Mouse (Mus musculus) forebrain, embryonic 14.5 days (tissue): ENCODE measurements around the gene Tmem132d. TPM values are rescaled to one million over a fixed set of nuclear protein-coding genes. Genes with fewer than 3 reads are reported as not detected.
"Not testable (repeated sequence)": the region's sequence is repeated elsewhere in the genome, so short reads cannot be mapped to it uniquely, and the experiment has no call there.

Source experiments
- ATAC-seq: fragments of 200-750 bp; cut with Nextera tagmentation; 2 replicates; pipeline ENCODE4 v1.8.0; 2017; ENCODE audit warnings: mild to moderate bottlenecking, moderate library complexity
- DNase-seq: peaks from one replicate; pipeline ENCODE4 v3.0.0-alpha.2; 2015; ENCODE audit warnings: low spot score
- H3K27ac ChIP-seq: fragments of 300-500 bp; sonication (generic); 2 replicates; pipeline ENCODE4 v1.5.1; 2014; ENCODE audit warnings: low read depth, mild to moderate bottlenecking, control low read depth, low read length, moderate library complexity
- H3K27me3 ChIP-seq: fragments of 300-500 bp; sonication (generic); replicated peaks from 2 replicates; pipeline ENCODE4 v1.6.1; 2014; ENCODE audit warnings: low read length, control low read depth, mixed read lengths; ENCODE audit not compliant: control insufficient read depth, insufficient read depth
- H3K36me3 ChIP-seq: fragments of 300-500 bp; sonication (generic); 2 replicates; pipeline ENCODE4 v1.6.1; 2014; ENCODE audit warnings: low read length, control low read depth; ENCODE audit not compliant: control insufficient read depth, insufficient read depth
- H3K4me1 ChIP-seq: fragments of 300-500 bp; sonication (generic); 2 replicates; pipeline ENCODE4 v1.6.1; 2014; ENCODE audit warnings: antibody characterized with exemption, low read length, control low read depth; ENCODE audit not compliant: control insufficient read depth, insufficient read depth
- H3K4me2 ChIP-seq: fragments of 300-500 bp; sonication (generic); 2 replicates; pipeline ENCODE4 v1.6.1; 2014; ENCODE audit warnings: mild to moderate bottlenecking, control low read depth, low read length
- H3K4me3 ChIP-seq: fragments of 300-500 bp; sonication (generic); 2 replicates; pipeline ENCODE4 v1.5.1; 2014; ENCODE audit warnings: low read depth, low read length, control low read depth
- H3K9ac ChIP-seq: fragments of 300-500 bp; sonication (generic); 2 replicates; pipeline ENCODE4 v1.6.1; 2014; ENCODE audit warnings: mild to moderate bottlenecking, low read length, control low read depth, moderate library complexity
- H3K9me3 ChIP-seq: fragments of 300-500 bp; sonication (generic); replicated peaks from 2 replicates; pipeline ENCODE4 v1.6.1; 2016; ENCODE audit warnings: low read length, control low read depth, mixed read lengths; ENCODE audit not compliant: control insufficient read depth
- whole genome bisulfite sequencing: fragments of 180-500 bp; shearing (Covaris S2); extraction: QIAGEN DNeasy Blood & Tissue Kit; methylation state at CpG from one replicate; pipeline ENCODE4 v1.1.7; 2014; 5-methylcytosine and 5-hydroxymethylcytosine counted together
- polyA plus RNA-seq: library from polyadenylated mRNA; unstranded; fragments of >200 nt; fragmentation: Nextera tagmentation; extraction: Ambion mirVana; gene quantifications from 2 replicates; pipeline ENCODE4 v1.2.1, GENCODE M21; 2014

Gene Tmem132d
- polyA plus RNA-seq, 1 experiment from 2014 or later: 0.86 TPM

DNA sequence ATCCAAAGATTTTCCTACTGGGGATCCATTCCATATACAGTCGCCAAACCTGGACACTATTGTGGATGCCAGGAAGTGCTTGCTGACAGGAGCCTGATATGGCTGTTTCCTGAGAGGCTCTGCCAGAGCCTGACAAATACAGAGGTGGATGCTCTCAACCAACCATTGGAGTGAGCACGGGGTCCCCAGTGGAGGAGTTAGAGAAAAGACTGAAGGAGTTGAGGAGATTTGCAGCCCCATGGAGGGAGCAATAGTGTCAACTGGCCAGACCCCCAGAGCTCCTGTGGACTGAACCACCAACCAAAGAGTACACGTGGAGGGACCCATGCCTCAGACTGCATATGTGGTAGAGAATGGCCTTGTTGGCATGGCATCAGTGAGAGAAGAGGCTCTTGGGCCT, 490.7 kb downstream of the Tmem132d start:
- H3K4me3 ChIP-seq, H3K4me2 ChIP-seq, H3K27ac ChIP-seq, H3K4me1 ChIP-seq, DNase-seq, H3K27me3 ChIP-seq, H3K9ac ChIP-seq, H3K36me3 ChIP-seq, ATAC-seq, H3K9me3 ChIP-seq: not testable (repeated sequence)
- 82% methylated on average over 3 of the region's 3 CpGs for WGBS

DNA sequence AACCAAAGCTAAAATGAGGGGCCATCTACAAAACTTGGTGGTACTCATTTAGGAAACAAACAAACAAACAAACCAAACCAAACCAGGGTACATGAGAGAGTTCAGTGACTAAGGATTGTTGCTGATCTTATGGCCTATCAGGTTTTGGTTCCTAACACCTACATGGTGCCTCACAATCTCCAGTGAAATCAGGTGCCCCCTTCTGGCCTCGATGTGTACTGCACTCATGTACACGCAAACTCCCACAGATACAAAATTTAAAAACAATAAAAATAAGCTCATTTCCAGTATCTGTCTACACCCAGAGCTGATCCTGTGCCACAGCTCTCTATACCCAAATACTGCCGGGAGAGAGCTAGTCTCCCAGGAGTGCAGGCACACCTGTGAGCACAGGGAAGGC, 495.0 kb downstream of the Tmem132d start:
- H3K4me2 ChIP-seq: no peak overlapping the region
- 79% methylated on average over 3 of the region's 3 CpGs for WGBS

DNA sequence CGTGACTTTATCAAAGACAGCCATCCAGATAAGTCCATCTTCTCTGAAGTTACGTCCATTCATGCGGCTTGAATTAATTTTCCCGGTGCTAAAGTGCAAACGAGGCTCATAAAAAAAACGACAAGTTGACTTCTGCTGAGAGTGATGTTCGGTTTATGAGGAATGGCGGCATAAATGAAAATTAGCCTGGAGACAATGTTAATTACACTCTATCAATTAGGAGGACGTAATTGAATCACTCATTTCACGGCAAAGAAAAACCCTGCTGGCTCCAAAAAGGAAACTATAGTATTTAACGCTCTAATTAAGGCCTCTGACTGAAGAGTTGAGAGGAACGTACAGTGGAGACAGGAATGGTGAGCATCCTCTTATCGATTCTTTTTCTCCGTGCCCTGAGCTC, 503.2 kb downstream of the Tmem132d start:
- 36% methylated on average over 14 of the region's 14 CpGs for WGBS
- DNase-seq (peak; percentile 37), ATAC-seq (no peak)
- Histone ChIP-seq H3K4me2 (no peak overlapping the region), H3K9me3 (0 out of 2 replicates have a peak, but pooled peaks cover 3% of the 10 kb centered on the region), H3K27me3 (no peaks in the 10 kb centered on the region), H3K4me1 (no peaks in the 10 kb centered on the region; the same call in 1 of the 2 replicates), H3K9ac (no peak overlapping the region), H3K4me3 (no peak overlapping the region), H3K36me3 (no peaks in the 10 kb centered on the region), H3K27ac (no peak overlapping the region)

More for the DNA sequence above, 495.0 kb downstream of the Tmem132d start:
- Histone ChIP-seq H3K36me3 (no peaks in the 10 kb centered on the region), H3K27me3 (no peaks in the 10 kb centered on the region), H3K4me1 (no peaks in the 10 kb centered on the region), H3K27ac (no peak overlapping the region), H3K4me3 (no peak overlapping the region), H3K9me3 (no peaks in the 10 kb centered on the region), H3K9ac (no peak overlapping the region)
- ATAC-seq (no peak), DNase-seq (no peak)

GRCm38 (mm10) chr5:127926686-127927085, 506.2 kb downstream of the Tmem132d start:
- no peaks in the 10 kb centered on the region for H3K36me3 ChIP-seq
- ATAC-seq (no peak), DNase-seq (no peak)
- H3K4me3 ChIP-seq: no peak overlapping the region
- no peak overlapping the region for H3K27ac ChIP-seq
- H3K27me3 ChIP-seq: no peaks in the 10 kb centered on the region
- H3K4me1 ChIP-seq: peaks cover 7% of the 10 kb centered on the region; the same call in 1 of the 2 replicates
- H3K9me3 ChIP-seq: 0 out of 2 replicates have a peak, but pooled peaks cover 3% of the 10 kb centered on the region
- H3K4me2 ChIP-seq: no peak overlapping the region
- H3K9ac ChIP-seq: no peak overlapping the region
- WGBS: 84% methylated on average over 2 of the region's 2 CpGs

DNA sequence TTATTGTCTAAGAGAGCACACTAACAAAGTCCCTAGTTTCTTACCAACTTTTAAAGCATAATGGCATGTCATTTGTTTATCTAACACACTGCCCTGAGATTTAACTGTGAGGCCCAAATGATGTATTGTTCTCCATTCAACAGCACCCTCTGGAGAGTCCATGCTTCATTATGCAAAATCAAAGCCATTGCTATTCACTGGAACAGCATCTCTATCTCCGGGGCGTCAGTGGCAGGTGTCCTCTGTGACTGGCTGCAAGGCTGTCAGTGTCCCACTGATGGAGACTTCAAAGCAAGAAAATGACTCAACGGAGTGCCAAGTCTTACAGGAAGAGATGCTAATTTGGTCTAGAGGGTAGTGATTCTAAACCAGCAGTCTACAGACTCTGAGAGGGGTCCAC, 508.8 kb downstream of the Tmem132d start:
- ATAC-seq (0 out of 2 replicates have a peak, but pooled peaks have one; percentile 32), DNase-seq (peak; percentile 39)
- Histone ChIP-seq H3K4me1 (peaks cover 7% of the 10 kb centered on the region; the same call in 1 of the 2 replicates), H3K9me3 (no peaks in the 10 kb centered on the region), H3K27me3 (no peaks in the 10 kb centered on the region), H3K9ac (no peak overlapping the region), H3K4me3 (no peak overlapping the region), H3K4me2 (no peak overlapping the region), H3K36me3 (no peaks in the 10 kb centered on the region), H3K27ac (no peak overlapping the region)
- WGBS: 6% methylated on average over 3 of the region's 3 CpGs

GRCm38 (mm10) chr5:127919171-127919570, 513.7 kb downstream of the Tmem132d start:
- WGBS: 63% methylated on average over 1 of the region's 1 CpGs
- Histone ChIP-seq H3K9ac (no peak overlapping the region), H3K9me3 (no peaks in the 10 kb centered on the region), H3K36me3 (no peaks in the 10 kb centered on the region), H3K27ac (no peak overlapping the region), H3K4me3 (no peak overlapping the region), H3K27me3 (no peaks in the 10 kb centered on the region), H3K4me1 (peaks cover 3% of the 10 kb centered on the region; the same call in 1 of the 2 replicates), H3K4me2 (no peak overlapping the region)
- no peak for ATAC-seq
- DNase-seq: peak; percentile 30

DNA sequence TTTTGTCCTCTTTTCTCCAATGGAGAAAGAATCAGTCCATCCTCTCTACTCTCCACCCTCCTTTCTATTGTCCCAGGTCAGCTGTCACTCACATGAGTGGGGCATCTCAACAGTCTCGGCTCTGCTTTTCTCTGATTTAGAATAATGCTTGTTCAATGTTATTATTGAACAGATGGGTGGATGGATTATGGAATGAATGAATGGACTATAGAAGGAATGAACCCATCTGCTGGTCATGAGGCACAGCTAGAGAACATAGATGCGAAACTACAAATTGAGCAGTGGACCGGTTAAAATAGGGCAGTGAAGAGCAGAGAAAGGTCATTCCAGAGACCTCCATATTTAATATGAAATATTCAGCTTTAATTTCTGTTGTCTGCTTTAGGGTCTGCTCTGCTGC, 514.5 kb downstream of the Tmem132d start:
- Histone ChIP-seq H3K4me2 (no peak overlapping the region), H3K27me3 (no peaks in the 10 kb centered on the region), H3K9ac (no peak overlapping the region), H3K36me3 (no peaks in the 10 kb centered on the region), H3K9me3 (no peaks in the 10 kb centered on the region), H3K4me3 (no peak overlapping the region), H3K4me1 (no peaks in the 10 kb centered on the region; the same call in 1 of the 2 replicates), H3K27ac (no peak overlapping the region)
- 90% methylated on average over 3 of the region's 3 CpGs for WGBS
- ATAC-seq (no peak), DNase-seq (no peak)

DNA sequence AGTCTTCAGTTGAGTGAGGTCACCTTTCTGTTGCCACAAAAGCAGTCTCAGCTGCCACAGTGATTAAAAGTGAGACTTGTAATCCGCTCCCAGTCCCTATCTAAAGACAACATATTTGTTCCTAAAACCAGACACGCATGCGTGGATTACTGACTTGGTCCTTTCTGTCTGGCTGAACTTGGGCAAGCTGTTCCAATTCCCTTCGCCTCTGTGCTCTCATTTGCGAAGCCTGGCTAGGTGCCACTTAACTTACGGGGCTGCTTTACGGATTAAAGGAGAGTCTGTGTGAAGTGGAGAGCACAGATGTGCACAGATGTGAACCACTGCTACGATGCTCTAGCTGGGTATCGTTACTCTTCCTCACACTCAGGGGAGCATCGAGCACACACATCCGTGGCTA, 518.7 kb downstream of the Tmem132d start:
- H3K4me1 ChIP-seq: no peaks in the 10 kb centered on the region
- no peaks in the 10 kb centered on the region for H3K27me3 ChIP-seq
- H3K4me2 ChIP-seq: no peak overlapping the region
- no peak overlapping the region for H3K9ac ChIP-seq
- WGBS: 75% methylated on average over 11 of the region's 11 CpGs
- no peaks in the 10 kb centered on the region for H3K9me3 ChIP-seq
- H3K36me3 ChIP-seq: no peaks in the 10 kb centered on the region
- peak; percentile 7 for DNase-seq
- H3K4me3 ChIP-seq: no peak overlapping the region
- no peak overlapping the region for H3K27ac ChIP-seq
- ATAC-seq: no peak

DNA sequence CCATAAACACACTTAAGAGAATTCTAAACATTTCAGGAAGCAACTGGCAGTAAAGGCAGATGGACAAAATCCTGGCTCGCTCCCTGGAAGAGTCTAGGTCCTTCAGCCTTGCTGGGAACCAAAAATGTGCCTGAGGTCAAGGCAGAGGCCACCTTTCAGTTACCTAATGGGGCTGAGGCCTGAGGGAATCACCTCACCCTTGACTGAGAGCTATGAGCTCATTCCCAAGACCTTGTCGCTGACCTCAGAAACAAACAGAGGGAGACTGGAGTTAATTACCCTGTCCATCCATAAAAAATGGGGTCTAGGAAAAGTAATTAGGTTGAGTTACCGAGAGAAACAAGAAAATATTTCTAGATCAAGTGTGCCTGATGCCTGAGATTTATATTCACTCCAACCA, 521.3 kb downstream of the Tmem132d start:
- DNase-seq: no peak
- Histone ChIP-seq H3K4me1 (no peaks in the 10 kb centered on the region), H3K36me3 (no peaks in the 10 kb centered on the region), H3K9ac (no peak overlapping the region), H3K9me3 (no peaks in the 10 kb centered on the region), H3K4me2 (no peak overlapping the region), H3K27ac (no peak overlapping the region), H3K27me3 (no peaks in the 10 kb centered on the region), H3K4me3 (no peak overlapping the region)
- 75% methylated on average over 3 of the region's 3 CpGs for WGBS
- no peak for ATAC-seq
